Mouse (Mus musculus) stomach, embryonic 16.5 days (tissue): Measurements from ENCODE around the gene Chkb. TPM values are rescaled to one million over a fixed set of nuclear protein-coding genes. Genes with fewer than 3 reads are reported as not detected.

Source experiments
- ATAC-seq: fragments of 200-750 bp; cut with Nextera tagmentation; 2 replicates; pipeline ENCODE4 v1.8.0; 2017; ENCODE audit warnings: moderate number of reproducible peaks, moderate TSS enrichment; ENCODE audit not compliant: insufficient read depth, low FRiP score
- H3K27ac ChIP-seq: fragments of 300-500 bp; sonication (generic); 2 replicates; pipeline ENCODE4 v1.5.1; 2014; ENCODE audit warnings: low read length
- H3K27me3 ChIP-seq: fragments of 300-500 bp; sonication (generic); 2 replicates; pipeline ENCODE4 v1.6.1; 2014; ENCODE audit warnings: low read length, control low read depth, mixed read lengths; ENCODE audit not compliant: control insufficient read depth, insufficient read depth
- H3K36me3 ChIP-seq: fragments of 300-500 bp; sonication (generic); 2 replicates; pipeline ENCODE4 v1.6.1; 2014; ENCODE audit warnings: low read length; ENCODE audit not compliant: control insufficient read depth, insufficient read depth
- H3K4me1 ChIP-seq: fragments of 300-500 bp; sonication (generic); 2 replicates; pipeline ENCODE4 v1.6.1; 2014; ENCODE audit warnings: low read length, control low read depth, mixed read lengths; ENCODE audit not compliant: control insufficient read depth, insufficient read depth
- H3K4me2 ChIP-seq: fragments of 300-500 bp; sonication (generic); 2 replicates; pipeline ENCODE4 v1.6.1; 2014; ENCODE audit warnings: low read depth, low read length, mixed read lengths
- H3K4me3 ChIP-seq: fragments of 300-500 bp; sonication (generic); replicated peaks from 2 replicates; pipeline ENCODE4 v1.5.1; 2014; ENCODE audit warnings: mild to moderate bottlenecking, low read length
- H3K9ac ChIP-seq: fragments of 300-500 bp; sonication (generic); 2 replicates; pipeline ENCODE4 v1.6.1; 2014; ENCODE audit warnings: low read length
- H3K9me3 ChIP-seq: fragments of 300-500 bp; sonication (generic); replicated peaks from 2 replicates; pipeline ENCODE4 v1.6.1; 2016; ENCODE audit warnings: low read length, control low read depth; ENCODE audit not compliant: control insufficient read depth
- WGBS: fragments of 180-500 bp; shearing (Covaris S2); extraction: QIAGEN DNeasy Blood & Tissue Kit; methylation state at CpG from one replicate; pipeline ENCODE4 v1.1.7; 2014; 5-methylcytosine and 5-hydroxymethylcytosine counted together
- polyA plus RNA-seq: library from polyadenylated mRNA; unstranded; fragments of >200 nt; fragmentation: Nextera tagmentation; extraction: Ambion mirVana; gene quantifications from 2 replicates; pipeline ENCODE4 v1.2.1, GENCODE M21; 2015

The Chkb gene
- polyA plus RNA-seq, 1 experiment from 2014 or later: 49.2 TPM

DNA sequence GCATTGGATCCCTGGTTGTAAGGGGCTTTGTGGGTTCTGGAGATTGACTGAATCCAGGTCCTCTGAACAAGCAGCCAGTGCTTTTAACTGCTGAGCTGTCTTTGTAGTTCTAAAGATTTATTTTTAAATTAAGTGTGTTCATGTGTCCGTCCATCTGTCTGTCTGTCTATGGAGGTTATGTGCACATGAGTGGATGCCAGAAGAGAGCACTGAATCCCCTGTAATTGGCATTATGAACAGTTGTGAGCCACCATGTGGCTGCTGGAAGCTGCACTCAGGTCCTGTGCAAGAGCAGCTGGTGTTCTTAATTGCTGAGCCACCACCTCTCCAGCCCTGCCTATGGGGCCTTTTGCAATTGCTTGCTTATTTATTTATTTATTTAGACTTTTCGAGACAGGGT is 31.6 kb downstream of the Chkb start:
- Histone ChIP-seq H3K4me3 (no peak overlapping the region), H3K9ac (no peak overlapping the region), H3K36me3 (no peaks in the 10 kb centered on the region), H3K4me1 (no peaks in the 10 kb centered on the region), H3K9me3 (no peaks in the 10 kb centered on the region), H3K4me2 (no peak overlapping the region), H3K27ac (no peak overlapping the region), H3K27me3 (no peaks in the 10 kb centered on the region)
- no peak for ATAC-seq
- WGBS: 72% methylated on average over 2 of the region's 2 CpGs

DNA sequence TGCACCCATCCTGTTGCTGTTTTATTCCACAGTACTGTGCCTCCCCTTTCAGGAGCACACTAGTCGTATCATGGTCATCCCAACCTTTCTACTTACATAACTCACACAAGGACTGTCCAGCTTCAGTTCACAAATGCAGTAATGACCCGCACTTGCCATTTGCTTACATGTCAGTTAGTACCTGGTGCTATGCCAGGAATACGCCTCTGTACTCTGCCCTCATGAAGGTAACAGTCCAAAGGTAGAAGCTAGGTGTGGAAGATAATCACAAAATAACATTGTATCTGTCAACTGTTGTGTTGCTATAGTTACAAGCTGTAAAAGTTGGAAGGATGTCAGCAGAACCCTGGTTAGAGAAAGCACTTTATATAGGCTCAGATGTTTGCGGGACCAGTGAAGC is 32.8 kb downstream of the Chkb start:
- H3K9me3 ChIP-seq: no peaks in the 10 kb centered on the region
- H3K4me2 ChIP-seq: no peak overlapping the region
- H3K4me3 ChIP-seq: no peak overlapping the region
- WGBS: 80% methylated on average over 4 of the region's 4 CpGs
- no peak overlapping the region for H3K27ac ChIP-seq
- H3K36me3 ChIP-seq: no peaks in the 10 kb centered on the region
- H3K27me3 ChIP-seq: no peaks in the 10 kb centered on the region
- H3K9ac ChIP-seq: no peak overlapping the region
- 0 out of 2 replicates have a peak, but pooled peaks have one; percentile 44 for ATAC-seq
- no peaks in the 10 kb centered on the region for H3K4me1 ChIP-seq

DNA sequence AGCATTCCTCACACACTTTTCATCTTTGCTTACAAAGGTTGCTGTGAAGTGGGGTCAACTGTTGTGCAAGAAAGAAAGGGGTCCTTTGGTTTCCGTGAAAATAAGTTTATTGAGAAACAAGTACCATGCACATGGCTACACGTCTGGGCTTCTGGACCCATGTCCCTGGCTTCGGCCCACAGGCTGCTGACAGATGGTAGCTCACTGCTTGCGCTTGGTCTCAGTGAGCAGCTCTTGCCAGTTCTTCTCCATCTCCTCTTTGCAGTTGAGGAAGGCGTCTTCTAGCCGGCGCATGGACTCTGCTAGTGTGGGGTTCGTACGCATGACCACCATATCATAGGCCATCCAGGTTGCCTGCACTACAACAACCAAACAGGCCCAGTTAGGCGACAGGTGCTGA is 39.6 kb downstream of the Chkb start:
- Histone ChIP-seq H3K4me1 (no peaks in the 10 kb centered on the region), H3K4me3 (no peak overlapping the region), H3K9me3 (no peaks in the 10 kb centered on the region), H3K27me3 (no peaks in the 10 kb centered on the region), H3K36me3 (no peaks in the 10 kb centered on the region), H3K9ac (no peak overlapping the region), H3K4me2 (no peak overlapping the region), H3K27ac (no peak overlapping the region)
- ATAC-seq: no peak
- 86% methylated on average over 10 of the region's 10 CpGs for WGBS

DNA sequence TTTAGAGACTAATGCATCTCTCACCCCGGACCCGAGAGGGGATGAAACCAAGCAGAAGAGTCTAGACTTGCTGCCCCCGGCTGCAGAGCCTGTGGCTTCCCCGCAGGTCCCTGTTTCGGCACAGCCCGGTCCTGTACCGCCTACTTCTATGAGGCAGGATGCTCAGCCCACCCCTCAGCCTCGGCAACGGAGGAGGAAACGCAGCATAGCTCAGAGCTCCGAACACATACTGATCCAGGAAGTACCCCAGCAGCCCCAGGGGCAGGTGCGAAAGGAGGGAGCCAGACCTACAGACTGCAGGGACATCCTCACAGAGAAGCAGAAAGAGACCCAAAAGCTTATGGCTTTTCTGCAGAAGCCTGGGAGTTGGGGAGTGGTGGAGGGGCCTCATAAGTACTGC is 42.6 kb downstream of the Chkb start:
- Histone ChIP-seq H3K9me3 (no peaks in the 10 kb centered on the region), H3K4me3 (no peak overlapping the region), H3K36me3 (no peaks in the 10 kb centered on the region), H3K4me2 (no peak overlapping the region), H3K27me3 (no peaks in the 10 kb centered on the region), H3K4me1 (no peaks in the 10 kb centered on the region), H3K9ac (no peak overlapping the region; the same call in 1 of the 2 replicates), H3K27ac (no peak overlapping the region)
- no peak for ATAC-seq
- 34% methylated on average over 12 of the region's 12 CpGs for WGBS

DNA sequence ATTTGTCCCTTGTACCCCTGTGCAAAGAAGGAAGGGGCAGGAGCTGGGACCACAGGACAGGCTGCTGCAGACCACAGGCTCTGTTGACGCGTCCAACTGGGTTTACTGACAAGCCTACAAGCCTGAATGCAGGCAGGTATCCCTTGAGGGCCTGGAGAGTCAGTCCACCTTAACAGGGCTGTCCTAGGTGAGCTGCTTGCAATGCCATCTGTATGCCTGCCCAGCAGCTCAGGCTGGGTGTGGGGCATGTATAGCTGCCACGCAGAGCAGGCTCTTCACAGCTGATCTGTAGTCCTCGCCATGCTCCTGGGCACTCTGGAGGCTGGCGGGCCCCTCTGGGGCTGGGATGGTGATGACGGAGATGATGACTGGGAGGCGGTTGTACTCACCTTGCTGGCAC is 45.1 kb downstream of the Chkb start, which contains the start of gene Klhdc7b:
Gene Klhdc7b (plus strand): TSS at position 301 of the 400 bp plus-strand sequence.
- Histone ChIP-seq H3K27ac (no peak within 1 kb of the TSS), H3K4me1 (no peaks in the 10 kb centered on the region), H3K9me3 (no peaks in the 10 kb centered on the region), H3K4me2 (no peak within 1 kb of the TSS), H3K36me3 (no peaks in the 10 kb centered on the region), H3K4me3 (no peak within 1 kb of the TSS), H3K27me3 (peaks cover 6% of the 10 kb centered on the region), H3K9ac (no peak within 1 kb of the TSS)
- ATAC-seq: no peak
- 84% methylated on average over 7 of the region's 7 CpGs for WGBS

DNA sequence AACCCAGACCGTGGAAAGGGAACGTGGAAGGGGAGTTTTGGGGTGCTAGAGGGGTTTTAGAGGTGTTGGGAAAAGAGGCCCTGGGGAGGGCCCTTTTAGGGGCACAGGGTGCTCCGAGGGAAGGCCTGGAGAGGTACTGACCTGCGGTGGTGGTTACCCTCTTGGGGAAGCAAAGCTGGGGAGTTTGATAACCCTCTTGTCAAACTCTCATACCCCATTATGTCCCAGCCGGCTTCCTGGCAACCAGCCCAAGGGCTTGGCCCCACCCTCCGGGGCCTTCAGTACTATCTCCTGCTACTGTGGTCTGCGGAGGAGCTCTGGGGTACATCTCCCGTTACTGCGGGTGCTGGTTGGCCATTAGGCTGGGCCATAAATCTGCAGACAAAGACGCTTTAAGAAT is 50.3 kb downstream of the Chkb start:
- H3K27ac ChIP-seq: no peak overlapping the region
- H3K4me2 ChIP-seq: peak overlapping the region; percentile 58
- no peak for ATAC-seq
- peaks cover 42% of the 10 kb centered on the region for H3K27me3 ChIP-seq
- H3K9me3 ChIP-seq: no peaks in the 10 kb centered on the region
- no peak overlapping the region; the same call in 1 of the 2 replicates for H3K9ac ChIP-seq
- peaks cover 8% of the 10 kb centered on the region; the same call in 1 of the 2 replicates for H3K4me1 ChIP-seq
- peak overlapping the region; percentile 42 for H3K4me3 ChIP-seq
- 14% methylated on average over 10 of the region's 10 CpGs for WGBS
- H3K36me3 ChIP-seq: no peaks in the 10 kb centered on the region

DNA sequence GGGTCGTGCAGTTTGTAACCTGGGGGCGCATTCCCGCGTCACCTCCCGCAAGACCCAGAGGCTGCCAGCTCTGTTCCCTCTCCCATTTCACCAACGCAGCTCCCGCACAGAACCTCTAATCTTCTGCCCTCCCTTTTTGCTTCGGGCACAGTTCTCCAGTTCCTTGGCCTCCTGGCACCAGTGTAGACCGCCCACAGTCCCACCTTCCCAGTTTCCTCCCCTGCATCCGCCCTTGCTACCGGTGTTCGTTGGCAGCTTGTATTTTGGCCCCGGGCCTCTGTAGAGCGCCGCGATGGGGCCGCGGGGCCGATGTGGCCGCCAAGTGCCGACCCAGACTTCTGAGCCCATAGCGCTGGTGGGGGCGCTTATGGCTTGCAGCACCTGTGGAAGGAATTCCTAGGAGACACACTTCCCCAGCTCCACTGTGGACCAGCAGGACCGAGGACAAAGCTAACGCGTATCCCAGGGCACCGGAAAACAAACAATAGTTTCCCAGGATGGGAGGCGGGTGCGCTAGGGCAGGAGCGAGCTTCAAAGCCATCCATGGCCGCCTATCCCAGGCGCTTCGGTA is 50.8 kb downstream of the Chkb start, which contains the start of gene Odf3b:
Gene Odf3b (minus strand): TSS at position 452 of the 571 bp plus-strand sequence.
- ATAC-seq: peak; percentile 18; the same call in 1 of the 2 replicates
- Histone ChIP-seq H3K4me3 (peak within 1 kb of the TSS; percentile 42), H3K4me2 (peak within 1 kb of the TSS; percentile 58), H3K9ac (peak within 1 kb of the TSS; percentile 50), H3K36me3 (no peaks in the 10 kb centered on the region), H3K4me1 (peaks cover 12% of the 10 kb centered on the region), H3K9me3 (no peaks in the 10 kb centered on the region), H3K27me3 (peaks cover 42% of the 10 kb centered on the region), H3K27ac (no peak within 1 kb of the TSS)
- under 1% methylated on average over 33 of the region's 33 CpGs for WGBS

DNA sequence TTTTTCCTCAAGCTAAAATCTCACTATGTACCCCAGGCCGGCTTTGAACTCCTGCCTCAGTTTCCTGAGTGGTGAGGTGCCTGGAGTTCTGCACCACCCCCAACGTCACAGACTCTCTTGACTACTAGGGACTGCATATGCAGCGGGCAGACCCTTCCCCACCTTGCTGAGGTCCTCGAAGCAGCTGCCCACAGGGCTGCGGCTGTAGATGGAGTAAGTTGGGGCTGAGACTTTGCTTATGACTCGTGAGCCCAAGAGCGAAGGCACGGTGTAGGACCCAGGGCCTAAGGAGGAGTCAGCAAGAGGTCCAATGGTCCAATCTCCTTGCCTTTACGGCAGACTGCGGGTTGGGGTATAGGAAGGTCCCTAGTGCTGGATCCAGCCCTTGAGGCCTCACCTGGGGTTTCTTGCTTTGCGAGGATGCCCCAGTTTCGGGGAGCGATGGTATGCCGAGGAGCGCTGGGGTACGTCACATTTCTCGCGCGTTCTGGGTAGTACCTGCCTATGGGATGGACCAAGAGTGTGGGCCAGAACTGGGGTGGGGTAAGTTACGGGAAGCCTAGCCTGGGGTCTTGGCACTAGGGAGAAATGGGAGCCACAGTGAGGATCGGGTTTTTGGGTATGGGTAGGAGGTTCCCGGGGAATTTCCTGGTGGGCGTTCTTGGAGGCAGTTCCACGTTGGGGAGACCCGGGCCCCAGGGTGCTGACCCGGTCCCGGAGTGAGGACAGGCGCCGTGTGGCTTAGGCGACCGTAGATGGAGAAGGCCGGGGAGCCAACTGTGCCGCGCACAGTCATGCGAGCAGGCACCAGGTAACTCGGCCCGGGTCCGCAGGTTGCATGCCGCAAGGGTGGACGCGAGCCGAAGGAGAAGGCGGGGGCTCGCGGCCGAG is 51.5 kb downstream of the Chkb start:
- 14% methylated on average over 46 of the region's 46 CpGs for WGBS
- ATAC-seq: no peak
- Histone ChIP-seq H3K9ac (peak overlapping the region; percentile 50), H3K27ac (no peak overlapping the region), H3K4me2 (peak overlapping the region; percentile 58), H3K27me3 (peaks cover 42% of the 10 kb centered on the region), H3K36me3 (no peaks in the 10 kb centered on the region), H3K9me3 (no peaks in the 10 kb centered on the region), H3K4me3 (peak overlapping the region; percentile 42), H3K4me1 (peaks cover 12% of the 10 kb centered on the region)

DNA sequence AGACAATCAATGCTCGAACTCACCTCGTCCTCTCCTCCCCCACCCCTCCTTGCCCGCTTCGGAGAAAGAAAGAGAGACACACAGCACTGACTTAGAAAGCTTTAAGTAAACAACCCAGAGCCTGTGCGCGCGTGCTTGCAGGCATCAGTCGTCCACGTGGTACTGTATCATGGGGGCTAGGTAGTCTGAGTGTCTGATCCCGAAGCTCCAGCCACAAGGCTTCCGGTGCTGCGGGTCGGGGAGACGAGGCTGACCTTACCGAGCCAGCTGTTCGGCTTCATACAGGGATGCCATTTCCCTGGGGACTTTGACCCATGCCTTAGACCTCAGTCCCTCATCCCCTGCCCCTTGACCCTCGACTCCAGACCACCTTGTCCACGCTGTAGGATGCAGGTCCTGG is 52.3 kb downstream of the Chkb start:
- WGBS: 5% methylated on average over 18 of the region's 18 CpGs
- no peaks in the 10 kb centered on the region for H3K9me3 ChIP-seq
- peaks cover 42% of the 10 kb centered on the region for H3K27me3 ChIP-seq
- H3K4me3 ChIP-seq: no peak overlapping the region
- H3K27ac ChIP-seq: no peak overlapping the region
- 0 out of 2 replicates have a peak overlapping the region, but pooled peaks have one; percentile 9 for H3K4me2 ChIP-seq
- no peaks in the 10 kb centered on the region; the same call in 1 of the 2 replicates for H3K36me3 ChIP-seq
- no peak overlapping the region for H3K9ac ChIP-seq
- peaks cover 19% of the 10 kb centered on the region for H3K4me1 ChIP-seq
- no peak for ATAC-seq
